Mouse (Mus musculus) ES-E14 (cell line): Measurements from ENCODE around the gene Tarsl2. TPM values are rescaled to one million over a fixed set of nuclear protein-coding genes. Genes with fewer than 3 reads are reported as not detected.

Source experiments
- DNase-seq: peaks from one replicate; pipeline ENCODE4 v3.0.0-alpha.2; 2013; ENCODE audit warnings: low read depth, low spot score
- H3K27ac ChIP-seq: 2 replicates; pipeline ENCODE4 v1.5.1; 2012; ENCODE audit warnings: low read depth, mild to moderate bottlenecking, low read length, moderate library complexity, mixed read lengths; ENCODE audit not compliant: poor library complexity, insufficient read depth, severe bottlenecking
- H3K36me3 ChIP-seq: 2 replicates; pipeline ENCODE4 v1.6.1; 2012; ENCODE audit warnings: mild to moderate bottlenecking, low read length, moderate library complexity, mixed read lengths; ENCODE audit not compliant: control insufficient read depth, poor library complexity, insufficient read depth, severe bottlenecking
- H3K4me1 ChIP-seq, 2 experiments: fragments of 150-350 bp in 1 of 2; sonication (generic) in 1 of 2; 2 replicates each; pipeline ENCODE4 v1.6.1; 2012; ENCODE audit warnings: low read length in 2 of 2, mild to moderate bottlenecking in 1 of 2, mixed read lengths in 1 of 2; ENCODE audit not compliant: control insufficient read depth in 2 of 2, insufficient read depth in 2 of 2, poor library complexity in 1 of 2
- H3K4me3 ChIP-seq, 2 experiments: fragments of 150-350 bp in 1 of 2; sonication (generic) in 1 of 2; 2 replicates each; pipeline ENCODE4 v1.5.1; 2012; ENCODE audit warnings: low read length in 2 of 2, low read depth in 1 of 2, mild to moderate bottlenecking in 1 of 2, mixed read lengths in 1 of 2; ENCODE audit not compliant: insufficient read depth in 1 of 2, poor library complexity in 1 of 2, severe bottlenecking in 1 of 2
- H3K9ac ChIP-seq: 2 replicates; pipeline ENCODE4 v1.6.1; 2012; ENCODE audit warnings: low read depth, mild to moderate bottlenecking, low read length, mixed read lengths; ENCODE audit not compliant: poor library complexity, insufficient read depth, severe bottlenecking
- H3K9me3 ChIP-seq: fragments of 150-350 bp; sonication (generic); 2 replicates; pipeline ENCODE4 v1.6.1; 2012; ENCODE audit warnings: low read depth, mild to moderate bottlenecking, low read length; ENCODE audit not compliant: control insufficient read depth, insufficient read depth
- CHD2 ChIP-seq: IDR thresholded peaks from 2 replicates; pipeline ENCODE4 v1.6.1; 2014; ENCODE audit warnings: mild to moderate bottlenecking, low read depth, low read length, inconsistent platforms
- HCFC1 ChIP-seq: IDR thresholded peaks from 2 replicates; pipeline ENCODE4 v1.6.1; 2012; ENCODE audit warnings: low read length, inconsistent platforms, borderline replicate concordance; ENCODE audit not compliant: insufficient read depth
- MAFK ChIP-seq: IDR thresholded peaks from 2 replicates; pipeline ENCODE4 v1.6.1; 2014; ENCODE audit warnings: mild to moderate bottlenecking, low read depth, low read length, inconsistent platforms; ENCODE audit not compliant: insufficient read depth
- ZC3H11A ChIP-seq: IDR thresholded peaks from 2 replicates; pipeline ENCODE4 v1.6.1; 2012; ENCODE audit warnings: low read depth, mild to moderate bottlenecking, inconsistent platforms, low read length, borderline replicate concordance
- ZNF384 ChIP-seq: IDR thresholded peaks from 2 replicates; pipeline ENCODE4 v1.6.1; 2012; ENCODE audit warnings: low read depth, low read length, inconsistent platforms
- in situ Hi-C, 2 experiments: fragments of 600-800 bp; cut with MboI; formaldehyde crosslinking; loops; one replicate each; pipeline ENCODE4 v1.15.1; 2025; ENCODE audit warnings: low sequenced_read_pairs in 2 of 2, inconsistent platforms in 1 of 2; ENCODE audit not compliant: unreplicated experiment in 2 of 2
- total RNA-seq: library from RNA; depleted of rRNA; stranded (reverse); fragments of 300-350 nt; gene quantifications from 2 replicates; pipeline ENCODE4 v1.2.3, GENCODE M21; 2012

Gene Tarsl2
- total RNA-seq, 1 experiment, result 3.2 TPM

GRCm38 (mm10) chr7:65642371-65643304, 2.1 kb upstream of the Tarsl2 start:
- Histone ChIP-seq H3K27ac (no peak overlapping the region), H3K4me1 (peaks cover 0 to 1% of the 10 kb centered on the region in 2 experiments; a peak in 1 of 4 replicates), H3K4me3 (no peak overlapping the region), H3K9ac (no peak overlapping the region), H3K9me3 (no peaks in the 10 kb centered on the region), H3K36me3 (peaks cover 3% of the 10 kb centered on the region)
- DNase-seq, result no peak
- in situ Hi-C loops, result no loop called here
- TF ChIP-seq CHD2 (no peak), ZC3H11A (no peak), MAFK (no peak), ZNF384 (no peak)

- peaks cover 2% of the 10 kb centered on the region; the same call in 1 of the 2 replicates for H3K9me3 ChIP-seq
- TF ChIP-seq ZNF384 (no peak), ZC3H11A (no peak), MAFK (no peak)
- in situ Hi-C loops, result no loop called here
- DNase-seq, result no peak
- no peak overlapping the region for H3K27ac ChIP-seq
- peaks cover 0 to 1% of the 10 kb centered on the region in 2 experiments; a peak in 1 of 4 replicates for H3K4me1 ChIP-seq
- H3K9ac ChIP-seq, result no peak overlapping the region
- peaks cover 3% of the 10 kb centered on the region for H3K36me3 ChIP-seq
- H3K4me3 ChIP-seq, result peak overlapping the region; percentile 51 to 58
These were observed 757 bp upstream of the Tarsl2 start for GRCm38 (mm10) chr7:65643861-65644421.

- Histone ChIP-seq H3K9ac (no peak overlapping the region), H3K36me3 (peaks cover 3% of the 10 kb centered on the region), H3K27ac (no peak overlapping the region), H3K9me3 (peaks cover 2% of the 10 kb centered on the region; the same call in 1 of the 2 replicates), H3K4me1 (peaks cover 0 to 1% of the 10 kb centered on the region in 2 experiments; a peak in 1 of 4 replicates), H3K4me3 (no peak overlapping the region)
- in situ Hi-C loops, result no loop called here
- DNase-seq, result no peak
- no peak for TF ChIP-seq ZNF384
- no peak for TF ChIP-seq MAFK
- TF ChIP-seq ZC3H11A, result no peak
- TF ChIP-seq HCFC1, result no peak
- TF ChIP-seq CHD2, result no peak
These were observed 1.3 kb downstream of the Tarsl2 start for GRCm38 (mm10) chr7:65645996-65646395.

GRCm38 (mm10) chr7:65650662-65651061, 6.0 kb downstream of the Tarsl2 start:
- no peak for DNase-seq
- Histone ChIP-seq H3K27ac (no peak overlapping the region), H3K36me3 (peaks cover 3% of the 10 kb centered on the region), H3K9me3 (peaks cover 2% of the 10 kb centered on the region; the same call in 1 of the 2 replicates), H3K9ac (no peak overlapping the region), H3K4me1 (no peaks in the 10 kb centered on the region), H3K4me3 (no peak overlapping the region)
- TF ChIP-seq MAFK (no peak), HCFC1 (no peak), CHD2 (no peak), ZNF384 (no peak), ZC3H11A (no peak)
- in situ Hi-C loops, result no loop called here
